Mouse (Mus musculus) liver, postnatal 0 days (tissue): ENCODE results near the gene Ggn. TPM values are rescaled to one million over a fixed set of nuclear protein-coding genes. Genes with fewer than 3 reads are reported as not detected.
"Not testable (repeated sequence)": the region's sequence is repeated elsewhere in the genome, so short reads cannot be mapped to it uniquely, and the experiment has no call there.

Source experiments
- ATAC-seq: fragments of 200-750 bp; cut with Nextera tagmentation; 2 replicates; pipeline ENCODE4 v1.8.0; 2017; ENCODE audit warnings: mild to moderate bottlenecking, moderate library complexity
- DNase-seq: peaks from one replicate; pipeline ENCODE4 v3.0.0-alpha.2; 2016
- H3K27ac ChIP-seq: fragments of 300-500 bp; sonication (generic); 2 replicates; pipeline ENCODE4 v1.5.1; 2014; ENCODE audit warnings: antibody characterized with exemption, moderate library complexity, mild to moderate bottlenecking, low read depth
- H3K27me3 ChIP-seq: fragments of 300-500 bp; sonication (generic); 2 replicates; pipeline ENCODE4 v1.6.1; 2014; ENCODE audit warnings: low read length, control low read depth, mixed read lengths; ENCODE audit not compliant: insufficient read depth
- H3K36me3 ChIP-seq: fragments of 300-500 bp; sonication (generic); replicated peaks from 2 replicates; pipeline ENCODE4 v1.6.1; 2014; ENCODE audit warnings: mild to moderate bottlenecking, control low read depth, low read length, moderate library complexity, mixed read lengths; ENCODE audit not compliant: insufficient read depth
- H3K4me1 ChIP-seq: fragments of 300-500 bp; sonication (generic); 2 replicates; pipeline ENCODE4 v1.6.1; 2014; ENCODE audit warnings: antibody characterized with exemption, mild to moderate bottlenecking, control low read depth; ENCODE audit not compliant: insufficient read depth
- H3K4me2 ChIP-seq: fragments of 300-500 bp; sonication (generic); 2 replicates; pipeline ENCODE4 v1.6.1; 2014; ENCODE audit warnings: low read depth, mild to moderate bottlenecking, low read length, moderate library complexity, mixed read lengths
- H3K4me3 ChIP-seq: fragments of 300-500 bp; sonication (generic); 2 replicates; pipeline ENCODE4 v1.5.1; 2014; ENCODE audit warnings: low read depth, low read length
- H3K9ac ChIP-seq: fragments of 300-500 bp; sonication (generic); replicated peaks from 2 replicates; pipeline ENCODE4 v1.6.1; 2014; ENCODE audit warnings: mild to moderate bottlenecking, moderate library complexity
- H3K9me3 ChIP-seq: fragments of 300-500 bp; sonication (generic); 2 replicates; pipeline ENCODE4 v1.6.1; 2016; ENCODE audit warnings: mild to moderate bottlenecking, control low read depth, low read length, mixed read lengths
- CTCF ChIP-seq: sonication (generic); IDR thresholded peaks from 2 replicates; pipeline ENCODE4 v1.5.1; 2016; ENCODE audit warnings: antibody characterized with exemption, low read depth
- EP300 ChIP-seq: IDR thresholded peaks from 2 replicates; pipeline ENCODE4 v1.6.1; 2016; ENCODE audit warnings: antibody characterized with exemption, low read depth, mild to moderate bottlenecking
- WGBS: fragments of 180-500 bp; shearing (Covaris S2); extraction: QIAGEN DNeasy Blood & Tissue Kit; methylation state at CpG from one replicate; pipeline ENCODE4 v1.1.7; 2014; ENCODE audit not compliant: insufficient replicate concordance; 5-methylcytosine and 5-hydroxymethylcytosine counted together
- polyA plus RNA-seq: library from polyadenylated mRNA; unstranded; fragments of >200 nt; fragmentation: Nextera tagmentation; extraction: Ambion mirVana; gene quantifications from 2 replicates; pipeline ENCODE4 v1.2.1, GENCODE M21; 2015

The Ggn gene
- polyA plus RNA-seq, 1 experiment from 2014 or later, result not detected

DNA sequence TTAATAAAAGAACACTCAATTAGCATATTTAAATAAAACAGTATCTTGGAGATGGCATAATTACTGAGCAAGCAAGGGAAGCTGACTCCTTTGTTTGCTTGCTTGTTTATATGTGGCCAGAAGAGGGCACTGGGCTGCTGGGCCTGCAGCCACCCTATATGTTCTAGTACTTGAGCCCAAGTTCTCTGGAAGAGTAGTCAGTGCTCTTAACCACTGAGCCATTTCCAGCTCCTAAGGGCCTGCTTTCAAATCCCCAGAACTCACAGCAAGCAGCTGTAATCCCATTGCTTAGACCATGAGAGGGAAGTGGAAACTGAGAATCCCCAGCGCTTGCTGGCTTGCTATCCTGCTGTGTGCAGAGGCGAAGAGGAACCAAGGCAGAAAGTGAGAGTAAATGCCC lies 41.3 kb upstream of the Ggn start:
- Histone ChIP-seq H3K27ac (no peak overlapping the region), H3K36me3 (no peaks in the 10 kb centered on the region), H3K4me3 (no peak overlapping the region), H3K27me3 (0 out of 2 replicates have a peak, but pooled peaks cover 8% of the 10 kb centered on the region), H3K4me1 (peaks cover 10% of the 10 kb centered on the region), H3K9ac (no peak overlapping the region), H3K9me3 (no peaks in the 10 kb centered on the region), H3K4me2 (no peak overlapping the region)
- 45% methylated on average over 2 of the region's 2 CpGs for WGBS
- TF ChIP-seq CTCF, result peak; percentile 68
- no peak for TF ChIP-seq EP300
- ATAC-seq, result no peak
- DNase-seq, result no peak

DNA sequence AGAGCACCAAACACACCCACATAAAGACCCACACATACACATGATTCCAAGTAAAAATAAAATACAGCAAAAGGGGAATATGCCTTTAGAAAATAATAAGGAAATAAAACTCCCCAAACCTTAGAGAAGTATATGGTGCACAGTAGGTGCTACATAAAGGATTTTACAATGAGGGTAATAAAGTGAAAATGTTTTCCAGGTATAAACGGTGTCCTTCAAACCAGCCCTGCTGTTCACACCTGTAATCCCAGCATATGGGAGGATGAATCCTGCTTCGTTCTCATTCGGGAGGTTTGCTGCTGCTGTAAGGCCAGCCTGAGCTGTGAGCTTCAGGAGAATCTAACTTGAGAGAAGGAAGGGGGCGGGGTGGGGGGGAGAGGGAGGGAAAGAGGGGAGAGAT lies 35.8 kb upstream of the Ggn start:
- 3% methylated on average over 4 of the region's 4 CpGs for WGBS
- DNase-seq (no peak), ATAC-seq (no peak)
- peak overlapping the region; percentile 58 for H3K4me2 ChIP-seq
- H3K4me1 ChIP-seq, result no peaks in the 10 kb centered on the region
- no peaks in the 10 kb centered on the region for H3K27me3 ChIP-seq
- no peaks in the 10 kb centered on the region for H3K9me3 ChIP-seq
- H3K9ac ChIP-seq, result no peak overlapping the region
- no peak overlapping the region for H3K27ac ChIP-seq
- TF ChIP-seq CTCF, result no peak
- TF ChIP-seq EP300, result no peak
- peak overlapping the region; percentile 17; the same call in 1 of the 2 replicates for H3K4me3 ChIP-seq
- no peaks in the 10 kb centered on the region for H3K36me3 ChIP-seq

DNA sequence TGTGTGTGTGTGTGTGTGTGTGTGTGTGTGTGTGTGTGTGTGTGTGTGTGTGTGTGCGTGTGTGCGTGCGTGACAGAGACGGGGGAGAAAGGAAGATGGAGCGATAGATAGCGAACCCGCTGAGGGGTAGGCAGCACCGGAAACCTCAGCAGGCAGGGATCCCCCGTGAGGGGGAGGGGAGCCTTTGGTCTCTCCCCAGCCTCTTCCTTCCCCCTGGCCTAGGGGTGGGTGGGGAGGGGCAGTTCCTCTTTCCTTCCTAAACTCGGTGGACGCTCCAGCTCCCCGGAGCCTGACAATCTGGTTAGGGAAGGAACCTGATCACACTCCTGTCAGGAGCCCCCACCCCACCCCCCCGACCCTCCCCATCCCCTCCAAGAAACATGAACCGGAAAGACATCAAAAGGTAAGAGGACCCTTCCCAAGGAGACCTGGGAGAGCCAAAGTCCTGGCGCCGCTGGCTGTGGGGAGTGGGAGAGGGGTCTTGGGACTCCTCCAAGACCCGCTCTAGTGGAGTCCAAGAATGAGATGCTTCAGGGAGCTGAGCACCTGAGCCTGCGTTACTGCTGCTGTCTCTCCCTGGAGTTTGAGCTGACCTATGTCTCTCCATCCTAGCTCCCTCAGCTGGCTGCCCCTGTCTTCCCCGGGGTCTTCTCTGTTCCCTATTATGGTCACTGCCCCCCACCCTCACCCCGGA lies 35.2 kb upstream of the Ggn start, which contains the start of gene Rasgrp4:
TSS of gene Rasgrp4 (plus strand) at position 159 of the 694 bp plus-strand sequence.
- 0 out of 2 replicates have a peak, but pooled peaks have one; percentile 23 for ATAC-seq
- no peaks in the 10 kb centered on the region for H3K4me1 ChIP-seq
- no peak within 1 kb of the TSS for H3K27ac ChIP-seq
- H3K4me3 ChIP-seq, result peak within 1 kb of the TSS; percentile 43
- WGBS, result 2% methylated on average over 17 of the region's 20 CpGs
- peak within 1 kb of the TSS; percentile 58 for H3K4me2 ChIP-seq
- no peaks in the 10 kb centered on the region for H3K9me3 ChIP-seq
- DNase-seq, result peak; percentile 63
- peak within 1 kb of the TSS; percentile 56 for H3K9ac ChIP-seq
- H3K36me3 ChIP-seq, result no peaks in the 10 kb centered on the region
- H3K27me3 ChIP-seq, result no peaks in the 10 kb centered on the region
- TF ChIP-seq EP300, result no peak
- no peak for TF ChIP-seq CTCF

DNA sequence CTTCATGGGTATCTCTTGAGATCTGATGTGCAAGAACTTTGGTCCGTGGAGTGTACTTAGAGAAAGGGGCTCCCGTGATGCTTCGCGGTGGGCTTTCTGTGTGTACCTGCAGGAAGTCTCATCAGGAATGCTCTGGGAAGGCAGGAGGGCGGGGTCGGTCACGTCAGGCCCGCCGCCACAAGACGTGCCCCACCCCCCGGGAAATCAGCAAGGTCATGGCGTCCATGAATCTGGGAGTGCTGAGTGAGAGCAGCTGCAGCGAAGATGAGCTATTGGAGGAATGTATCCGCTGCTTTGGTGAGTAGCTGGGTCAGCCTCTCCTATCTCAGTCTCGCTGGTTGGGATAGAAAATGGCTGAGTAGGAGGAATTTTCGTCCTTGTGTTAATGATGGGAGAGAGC lies 32.6 kb upstream of the Ggn start:
- H3K4me3 ChIP-seq, result no peak overlapping the region

DNA sequence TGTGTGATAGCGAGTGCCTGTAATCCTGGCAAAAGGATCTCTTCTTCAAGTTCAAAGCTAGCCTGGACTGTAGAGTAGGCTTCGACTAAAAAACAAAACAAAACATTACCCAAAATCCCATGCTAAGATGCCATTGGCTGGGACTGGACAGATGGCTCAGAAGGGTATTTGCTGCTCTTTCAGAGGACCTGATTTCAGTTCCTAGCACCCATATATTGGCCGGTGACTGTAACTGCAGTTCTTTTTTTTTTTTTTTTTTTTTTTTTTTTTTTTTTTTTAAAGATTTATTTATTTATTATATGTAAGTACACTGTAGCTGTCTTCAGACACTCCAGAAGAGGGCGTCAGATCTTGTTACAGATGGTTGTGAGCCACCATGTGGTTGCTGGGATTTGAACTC lies 30.8 kb upstream of the Ggn start:
- H3K36me3 ChIP-seq, H3K9me3 ChIP-seq, H3K4me3 ChIP-seq, H3K9ac ChIP-seq, H3K27ac ChIP-seq, ATAC-seq, H3K27me3 ChIP-seq, H3K4me2 ChIP-seq, DNase-seq, H3K4me1 ChIP-seq: not testable (repeated sequence)
- 82% methylated on average over 3 of the region's 4 CpGs for WGBS

More for the DNA sequence above, 32.6 kb upstream of the Ggn start:
- no peak for ATAC-seq
- Histone ChIP-seq H3K4me1 (no peaks in the 10 kb centered on the region), H3K4me2 (no peak overlapping the region), H3K36me3 (no peaks in the 10 kb centered on the region), H3K9ac (no peak overlapping the region), H3K9me3 (no peaks in the 10 kb centered on the region), H3K27me3 (no peaks in the 10 kb centered on the region), H3K27ac (no peak overlapping the region)
- WGBS, result 59% methylated on average over 16 of the region's 16 CpGs
- no peak for DNase-seq
- TF ChIP-seq EP300, result no peak
- TF ChIP-seq CTCF, result no peak

DNA sequence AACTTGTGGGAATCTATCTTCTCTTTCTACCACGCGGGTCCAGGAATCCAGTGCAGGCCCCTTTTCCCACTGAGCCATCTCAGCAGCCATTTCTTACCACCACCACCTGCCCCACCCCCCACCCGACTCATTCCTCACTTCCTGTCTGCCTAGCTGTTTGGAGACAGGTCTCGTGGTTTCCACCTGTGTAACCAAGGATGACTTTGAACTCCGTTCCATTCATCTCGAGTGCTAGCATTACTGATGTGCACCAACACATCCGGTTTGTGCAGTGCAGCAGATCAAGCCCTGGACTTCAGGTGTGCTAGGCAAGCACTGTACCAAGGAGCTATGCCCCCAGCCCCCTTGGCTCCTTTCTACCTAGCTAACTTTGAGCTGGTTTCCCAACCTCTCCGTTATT lies 28.6 kb upstream of the Ggn start:
- no peak for DNase-seq
- no peak overlapping the region for H3K4me2 ChIP-seq
- no peaks in the 10 kb centered on the region for H3K27me3 ChIP-seq
- ATAC-seq, result no peak
- no peak overlapping the region for H3K9ac ChIP-seq
- H3K4me1 ChIP-seq, result peaks cover 4% of the 10 kb centered on the region; the same call in 1 of the 2 replicates
- H3K36me3 ChIP-seq, result no peaks in the 10 kb centered on the region
- WGBS, result 61% methylated on average over 8 of the region's 8 CpGs
- TF ChIP-seq CTCF (no peak), EP300 (no peak)
- no peak overlapping the region for H3K27ac ChIP-seq
- no peak overlapping the region for H3K4me3 ChIP-seq
- no peaks in the 10 kb centered on the region for H3K9me3 ChIP-seq
